Mouse (Mus musculus) right cerebral cortex, postnatal 25 days (tissue): Measurements from ENCODE around the gene Smc1b.

ENCODE experiments used
- DNase-seq: peaks from one replicate; pipeline ENCODE4 v3.0.0; 2022

Smc1b gene

DNA sequence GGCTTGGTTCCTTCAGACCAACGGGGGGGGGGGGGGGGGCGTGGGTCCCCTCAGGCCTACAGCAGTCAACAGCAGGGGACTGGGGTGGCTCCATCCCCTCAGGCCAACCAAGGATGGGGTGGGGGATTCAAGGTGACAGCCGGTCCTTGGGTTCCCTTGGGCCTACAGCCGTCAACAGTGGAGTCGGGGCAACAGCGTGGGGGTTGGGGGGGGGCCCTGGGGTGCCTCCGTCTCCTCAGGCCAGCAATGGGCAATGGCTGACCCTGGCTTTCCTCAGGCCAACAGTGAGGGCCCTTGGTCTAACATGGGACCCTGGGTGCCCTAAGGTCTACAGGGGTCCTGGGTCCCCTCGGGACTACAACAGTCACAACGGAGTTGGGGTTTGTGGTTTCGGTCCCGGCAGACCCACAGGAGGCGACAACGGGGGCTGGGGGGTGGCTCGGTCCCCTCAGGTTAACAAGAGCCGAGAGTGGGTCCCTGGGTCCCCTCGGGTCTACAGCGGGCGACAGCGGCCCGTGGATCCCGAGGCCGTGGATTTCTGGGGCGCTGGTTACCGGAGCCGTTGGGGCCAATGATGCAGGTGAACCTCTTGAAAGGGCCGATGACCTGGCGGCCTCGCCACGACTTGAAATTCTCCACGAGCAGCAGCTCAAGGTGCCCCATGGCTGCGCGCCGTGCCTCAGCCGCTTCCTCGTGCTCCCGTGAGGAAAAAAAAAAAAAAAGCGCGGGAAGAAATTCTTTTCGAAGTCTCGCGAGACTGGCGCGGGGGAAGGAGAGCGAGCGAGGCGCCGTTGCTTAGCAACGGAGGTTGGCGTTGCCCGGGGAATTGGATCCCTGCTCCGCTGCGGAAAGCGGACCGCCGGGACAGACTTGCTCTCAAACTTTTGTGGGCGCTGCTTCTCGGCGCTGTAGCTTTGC is at the start of gene Smc1b, which contains the start of gene Ribc2:
Gene Smc1b (minus strand): TSS at position 690 of the 918 bp plus-strand sequence.
Gene Ribc2 (plus strand): TSS at position 804 of the 918 bp plus-strand sequence.
- peak; percentile 79 for DNase-seq

DNA sequence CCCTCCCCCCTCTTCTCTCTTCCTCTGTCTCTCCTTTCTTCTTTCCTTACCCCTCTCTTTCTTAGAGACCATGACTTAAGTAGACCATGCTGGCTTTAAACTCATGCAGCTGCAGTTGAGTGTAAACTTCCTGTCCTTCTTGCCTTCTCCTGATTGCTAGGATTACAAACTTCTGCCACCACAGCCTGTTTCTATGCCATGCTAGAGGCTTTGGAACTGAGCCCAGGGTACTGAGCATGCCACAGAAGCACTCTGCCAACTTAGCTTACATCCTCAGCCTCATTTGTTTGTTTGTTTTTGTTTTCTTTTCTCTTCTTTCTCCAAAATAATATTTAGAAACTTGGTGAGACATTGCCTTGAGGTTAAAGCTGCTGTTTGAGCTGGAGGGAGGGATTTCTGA is 48.6 kb upstream of the Smc1b start:
- no peak for DNase-seq

DNA sequence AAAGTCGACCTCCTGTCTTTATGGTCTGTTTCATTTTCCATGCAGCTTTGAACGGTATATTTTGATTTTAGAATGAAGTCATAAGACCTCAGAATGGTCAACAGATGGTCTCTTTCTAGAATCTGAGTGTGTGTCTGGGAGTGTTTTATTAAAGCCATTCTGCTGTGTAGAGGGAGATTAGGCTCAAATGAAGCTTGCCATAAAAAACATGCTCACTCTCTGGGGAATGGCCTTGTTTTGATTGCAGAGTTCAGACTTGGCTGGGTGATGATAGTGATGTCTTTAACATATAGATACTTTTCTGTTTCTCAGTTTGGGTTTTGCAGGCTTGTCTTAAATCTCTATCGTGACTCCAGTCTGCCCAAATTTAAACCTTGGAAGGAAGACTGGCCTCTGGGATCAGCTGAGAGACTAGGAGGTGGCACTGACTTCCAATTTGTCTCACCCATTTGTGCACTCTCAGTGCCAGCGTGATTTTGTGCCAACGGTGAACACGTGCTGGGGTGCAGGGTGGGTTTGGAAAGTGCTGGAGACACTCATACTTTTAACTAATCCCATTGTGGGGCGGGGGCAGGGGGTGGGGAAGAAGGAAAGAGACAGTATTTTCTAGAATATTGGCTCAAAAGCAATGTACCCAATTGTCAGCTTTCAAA is 47.9 kb upstream of the Smc1b start:
- DNase-seq = no peak

DNA sequence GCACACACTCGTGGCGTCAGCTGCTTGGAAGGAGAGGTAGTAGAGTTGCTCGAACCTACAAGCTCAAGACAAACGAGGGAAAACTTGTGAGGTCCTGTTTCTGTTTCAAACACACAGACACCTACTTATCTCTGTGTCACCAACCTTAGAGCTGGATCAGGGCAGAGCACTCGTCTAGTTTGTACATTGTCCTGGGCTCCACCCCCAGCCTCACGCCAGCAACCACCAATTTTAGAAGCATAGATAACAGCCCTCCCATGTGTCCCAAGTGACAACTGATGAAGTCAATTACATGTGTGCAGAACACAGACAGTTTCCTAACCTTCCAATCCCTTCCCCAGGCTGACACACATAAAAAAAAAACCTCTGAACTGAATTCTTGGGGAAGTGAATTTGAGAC is 46.4 kb upstream of the Smc1b start:
- DNase-seq = no peak

DNA sequence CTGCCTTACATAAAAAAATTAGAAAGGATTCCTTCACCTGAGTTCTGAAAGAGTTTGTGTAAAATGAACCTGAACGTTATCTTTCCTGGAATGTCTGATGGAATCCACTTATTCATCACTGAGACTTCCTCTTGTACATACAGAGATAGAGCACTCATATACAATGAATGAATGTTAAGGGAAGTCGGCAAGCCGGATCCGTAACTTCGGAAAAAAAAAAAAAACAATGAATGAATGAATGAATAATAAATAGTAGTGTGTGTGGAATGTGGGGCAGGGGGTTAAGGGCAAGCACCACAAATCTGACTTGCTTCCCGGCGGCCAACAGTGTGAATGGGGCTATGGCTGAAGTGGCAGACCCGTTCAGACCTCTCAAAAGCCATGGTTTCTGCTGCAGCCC is 45.8 kb upstream of the Smc1b start:
- no peak for DNase-seq

DNA sequence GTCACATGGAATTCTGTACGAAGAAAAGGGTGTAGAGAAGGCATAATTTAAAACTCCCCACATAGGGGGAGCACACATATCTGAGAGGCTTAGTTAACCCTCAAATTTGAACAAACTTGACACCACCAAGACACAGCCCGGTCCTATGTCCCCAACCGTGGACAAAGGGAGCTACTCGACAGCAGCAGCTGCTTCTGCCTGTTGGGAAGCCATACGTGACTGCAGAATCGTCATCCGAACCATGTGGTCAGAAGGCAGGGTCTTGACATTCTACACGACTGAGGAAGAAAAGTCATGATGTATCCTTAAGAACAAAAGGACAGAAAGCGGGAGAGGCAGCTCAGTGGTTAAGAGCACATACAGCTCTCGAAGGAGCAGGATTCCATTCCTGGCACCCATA is 42.3 kb upstream of the Smc1b start:
- DNase-seq = no peak

DNA sequence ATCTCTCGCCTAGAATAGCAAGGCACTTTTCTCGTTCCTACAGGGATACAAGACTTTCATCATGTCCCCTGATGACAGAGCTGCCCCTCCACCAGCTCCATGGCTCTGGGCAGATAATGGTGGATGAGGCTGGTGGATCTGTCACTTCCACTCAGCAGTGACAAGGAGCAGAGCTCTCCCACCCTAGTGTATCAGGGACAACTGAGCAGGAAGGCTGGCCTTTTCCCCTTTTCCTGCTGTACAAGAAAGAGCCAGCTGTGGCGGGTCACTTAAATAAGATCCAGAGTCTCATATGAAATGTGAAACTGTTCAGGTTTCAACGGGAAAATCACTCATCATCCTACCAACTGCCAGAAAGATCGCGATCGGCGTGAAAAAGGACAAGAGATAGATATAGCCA is 41.7 kb upstream of the Smc1b start:
- no peak for DNase-seq

DNA sequence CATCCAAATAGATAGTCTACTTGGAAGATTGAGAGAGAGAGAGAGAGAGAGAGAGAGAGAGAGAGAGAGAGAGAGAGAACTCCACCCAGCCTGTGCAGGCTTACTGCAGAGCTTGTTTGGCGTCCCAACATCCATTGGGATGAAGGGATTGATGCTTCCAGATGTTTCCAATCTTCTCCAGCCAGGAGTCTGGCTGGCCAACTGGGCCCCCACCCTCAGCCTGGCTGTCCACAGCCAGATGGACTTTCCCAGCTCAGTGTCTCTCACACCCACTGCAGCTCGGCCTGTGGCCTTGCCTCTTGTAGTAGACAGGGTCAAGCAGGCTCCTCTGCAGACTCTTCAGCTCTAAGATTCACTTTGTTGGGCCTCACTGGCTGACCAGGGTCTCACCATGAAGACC is 40.3 kb upstream of the Smc1b start:
- DNase-seq = no peak

DNA sequence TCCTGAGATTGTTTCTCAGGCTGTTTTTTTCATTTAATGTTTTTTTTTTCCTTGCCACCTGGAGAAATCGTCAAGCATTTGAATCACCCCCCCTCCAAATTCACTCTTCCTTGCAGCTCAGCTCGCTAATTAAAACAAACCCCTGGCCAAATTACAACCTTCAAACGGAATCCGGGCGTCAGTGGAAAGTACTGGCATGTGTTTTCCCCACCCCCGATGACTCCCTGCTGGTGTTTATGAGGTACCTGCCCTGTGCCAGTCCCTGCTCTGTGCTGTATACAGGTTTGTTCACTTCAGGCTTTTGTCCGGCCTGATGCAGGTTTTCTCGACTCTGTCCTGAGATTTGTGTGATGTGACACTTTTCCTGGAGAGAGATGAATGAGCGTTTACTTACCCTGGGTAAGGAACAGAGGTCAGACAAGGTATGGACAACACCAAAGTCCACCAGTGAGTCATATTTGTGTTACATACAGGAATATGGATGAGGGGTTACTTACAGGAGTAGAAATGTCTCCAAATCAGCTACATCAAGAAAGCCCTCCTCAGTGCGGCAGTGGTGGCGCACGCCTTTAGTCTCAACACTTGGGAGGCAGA is 35.4 kb upstream of the Smc1b start:
- no peak for DNase-seq

DNA sequence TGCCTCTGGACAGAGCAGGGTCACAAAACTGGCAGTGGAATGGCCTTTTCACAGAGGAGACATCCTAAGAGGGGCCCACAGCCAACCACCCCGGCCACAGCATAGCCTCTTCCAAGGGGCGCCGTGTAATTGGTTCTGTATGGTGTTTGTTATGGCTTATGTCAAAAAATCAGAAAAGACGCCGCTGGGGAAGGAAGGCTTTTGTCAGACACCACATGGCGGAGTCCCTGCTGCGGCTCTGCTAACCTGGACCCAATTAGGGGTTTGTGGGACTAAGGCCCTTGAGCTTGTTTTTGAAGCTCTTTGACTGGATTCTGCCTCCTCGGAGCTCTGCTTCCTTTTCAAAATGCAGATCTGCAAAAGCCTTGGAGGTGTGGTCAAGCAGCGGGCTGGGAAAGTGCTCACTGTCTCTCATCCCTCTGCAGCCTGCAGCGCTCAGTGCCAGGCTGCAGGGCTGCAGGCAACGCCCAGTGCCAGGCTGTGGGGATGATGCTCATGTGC is 34.7 kb upstream of the Smc1b start:
- DNase-seq = peak; percentile 6

DNA sequence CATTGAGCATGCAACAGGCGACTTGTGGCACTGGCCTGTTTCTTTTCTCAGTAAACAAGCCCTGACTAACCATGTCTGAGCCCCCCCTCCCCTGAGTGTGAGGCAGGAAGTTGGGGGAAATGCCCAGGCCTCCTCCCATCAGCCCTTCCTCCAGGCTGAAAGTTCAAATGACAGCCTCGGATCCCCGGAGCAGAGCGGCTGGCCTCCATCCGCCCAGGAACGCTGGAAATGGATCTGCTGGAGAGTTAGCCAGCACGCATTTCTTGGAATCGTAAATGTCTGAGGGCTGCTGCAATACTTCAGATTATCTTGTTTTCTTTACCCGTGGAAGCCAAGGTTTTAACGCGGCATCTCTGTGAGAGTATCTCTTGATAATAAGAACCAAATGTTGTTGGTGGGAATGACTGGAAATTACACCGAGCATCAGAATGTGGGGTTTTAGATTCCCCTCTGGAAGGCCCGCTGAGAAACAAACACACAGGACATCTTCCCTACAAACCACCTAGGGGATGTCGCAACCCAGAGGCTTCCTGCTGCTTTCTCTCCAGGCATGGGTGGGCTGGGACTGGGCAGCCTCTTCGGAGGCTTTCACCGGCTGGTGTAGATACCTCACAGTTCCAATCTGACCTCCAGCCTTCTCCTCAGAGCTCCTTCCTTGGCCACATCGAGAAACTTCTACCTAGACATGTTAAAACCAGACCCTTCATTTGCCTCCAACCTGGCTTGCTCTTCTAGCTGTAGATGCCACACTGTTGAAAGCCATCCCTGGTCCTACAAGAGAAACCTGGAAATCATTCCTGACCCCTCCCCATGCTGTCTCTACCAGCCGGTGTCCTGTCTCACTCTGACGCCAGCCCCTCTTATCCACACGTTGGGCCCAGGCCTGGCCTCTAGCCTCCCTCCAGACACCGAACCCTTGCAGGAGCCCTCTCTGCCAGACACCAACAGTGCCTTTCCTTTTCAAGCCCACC is 31.2 kb upstream of the Smc1b start:
- no peak for DNase-seq

DNA sequence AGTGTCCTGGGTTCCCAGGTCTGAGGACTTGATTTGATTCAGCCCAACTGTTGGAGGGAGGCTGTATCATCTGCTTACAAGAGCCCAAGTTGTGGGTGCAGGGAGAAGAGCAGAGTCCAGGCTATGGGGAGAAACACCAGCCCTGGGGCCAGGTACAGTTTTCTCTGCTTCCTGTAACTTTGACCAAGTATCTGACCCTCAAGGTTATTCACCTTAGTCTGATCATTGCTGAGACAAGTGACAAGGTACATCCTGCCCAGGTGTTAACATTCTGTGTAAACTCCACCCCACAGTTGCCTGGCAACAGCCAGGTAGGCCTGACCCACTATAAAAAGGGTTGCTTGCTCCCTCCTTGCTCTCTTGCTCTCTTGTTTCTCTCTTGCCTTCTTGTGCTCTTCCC is 29.7 kb upstream of the Smc1b start:
- no peak for DNase-seq

DNA sequence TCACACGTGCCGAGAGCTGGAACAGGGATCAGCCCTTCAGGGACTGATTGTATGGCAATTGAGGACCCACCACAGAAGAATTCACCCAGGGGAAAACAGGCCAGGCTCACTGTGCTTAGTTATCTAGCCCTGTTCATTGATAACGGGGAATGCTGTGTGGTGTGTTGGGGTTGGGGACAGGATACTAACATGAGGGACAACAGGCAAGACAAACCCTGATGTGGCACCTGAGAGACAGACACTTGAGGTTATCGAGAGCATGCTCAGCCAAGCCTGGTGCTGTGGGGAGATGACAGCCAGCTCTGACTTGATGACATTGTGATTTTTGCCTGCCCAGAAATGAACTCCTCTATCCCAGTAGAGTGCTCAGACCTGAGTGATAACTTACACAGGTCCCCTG is 24.4 kb upstream of the Smc1b start:
- no peak for DNase-seq

DNA sequence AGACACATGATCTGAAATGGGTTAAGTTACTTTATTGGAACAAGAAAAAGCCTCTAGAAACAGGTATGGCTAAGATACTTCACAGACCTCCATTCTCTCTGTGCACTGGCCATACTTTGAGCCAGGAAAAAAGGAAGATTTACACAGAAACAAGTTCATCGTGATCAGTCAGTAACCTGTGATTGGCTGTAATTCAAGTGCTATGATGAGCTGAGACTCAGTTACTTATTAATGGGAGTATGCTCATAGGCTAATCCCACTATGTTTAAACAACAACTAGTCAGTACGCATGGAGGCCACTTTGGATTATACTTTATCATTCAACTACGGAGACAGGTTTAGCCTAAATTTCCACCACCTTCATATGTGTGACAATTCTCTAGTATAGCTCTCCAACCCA is 22.3 kb upstream of the Smc1b start:
- no peak for DNase-seq

DNA sequence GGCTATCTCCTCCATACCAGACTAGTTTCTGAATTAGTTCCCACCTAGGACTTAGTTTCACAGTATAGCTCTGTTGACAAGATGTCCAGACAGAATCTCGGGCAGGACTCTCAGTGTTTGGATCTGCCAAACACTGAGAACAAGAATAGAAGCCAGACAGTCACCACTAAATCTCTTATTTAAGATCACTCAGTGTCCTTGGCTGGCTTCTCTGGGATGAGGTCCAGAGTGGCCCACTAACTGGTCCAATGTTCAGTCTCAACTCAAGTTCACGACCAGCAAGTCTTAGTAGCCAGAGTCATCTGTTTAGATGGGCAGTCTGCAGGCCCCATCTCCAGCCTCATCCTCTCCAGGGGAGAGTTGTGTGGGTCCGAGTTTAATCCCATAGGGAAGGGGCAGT is 20.8 kb upstream of the Smc1b start:
- DNase-seq = no peak

DNA sequence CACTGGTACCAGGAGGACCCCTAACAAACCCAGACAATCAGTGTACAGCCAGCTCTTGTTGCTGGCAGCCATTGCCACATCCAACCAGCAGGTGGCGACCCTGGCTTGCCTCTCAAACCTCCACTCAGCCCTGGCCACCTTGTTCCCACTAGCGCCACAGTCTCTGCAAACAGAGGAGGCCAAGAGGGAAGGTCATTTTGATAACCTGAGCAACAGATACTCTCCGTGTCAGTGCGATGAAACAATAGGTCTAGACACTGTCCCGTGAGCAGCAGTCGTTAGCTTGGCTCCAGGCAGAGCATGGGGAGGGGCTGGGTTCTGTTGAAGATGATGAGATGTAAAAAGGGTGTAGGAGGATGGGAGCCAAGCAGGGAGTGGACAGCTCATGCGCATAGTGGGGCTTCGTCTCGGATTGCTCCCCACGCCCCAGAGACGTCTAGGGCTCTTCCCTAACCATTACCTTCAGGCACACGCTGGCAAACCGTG is 19.7 kb upstream of the Smc1b start:
- peak; percentile 68 for DNase-seq

DNA sequence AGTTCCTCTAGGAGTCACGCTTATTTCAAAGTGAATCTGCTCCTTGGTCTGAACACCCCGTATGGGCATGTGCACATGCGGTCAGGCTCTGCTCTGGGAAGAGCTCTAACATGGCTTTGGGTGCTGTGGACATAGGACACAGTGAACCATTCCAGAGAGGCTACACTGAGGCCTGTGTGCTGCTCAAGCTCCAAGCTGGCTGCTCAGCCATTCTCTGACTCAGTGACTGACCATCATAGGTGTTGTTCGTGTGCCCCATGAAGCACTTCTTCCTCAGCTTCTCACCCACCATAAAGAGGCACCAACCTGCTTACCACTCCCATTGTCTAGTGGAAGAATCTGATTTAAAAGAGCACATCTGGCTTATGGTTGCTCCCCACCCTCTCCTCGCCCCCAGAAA is 12.5 kb upstream of the Smc1b start:
- DNase-seq = no peak

DNA sequence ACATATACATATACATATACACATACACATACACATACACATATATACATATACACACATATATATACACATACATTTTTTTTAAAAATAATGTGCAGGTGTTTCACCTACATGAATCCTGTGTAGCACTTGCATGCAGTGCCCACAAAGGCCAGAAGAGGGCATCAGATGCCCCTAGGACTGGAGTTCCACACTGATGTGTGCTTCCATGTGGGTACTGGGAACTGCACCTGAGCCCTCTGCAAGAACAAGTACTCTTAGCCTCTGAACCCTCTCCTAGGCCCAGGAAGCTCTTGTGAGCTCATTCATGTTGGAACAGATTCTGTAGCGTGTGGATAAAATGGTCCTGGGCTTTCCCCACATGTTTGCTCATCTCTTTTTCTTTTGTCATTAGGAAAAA is 12.0 kb upstream of the Smc1b start:
- no peak for DNase-seq

DNA sequence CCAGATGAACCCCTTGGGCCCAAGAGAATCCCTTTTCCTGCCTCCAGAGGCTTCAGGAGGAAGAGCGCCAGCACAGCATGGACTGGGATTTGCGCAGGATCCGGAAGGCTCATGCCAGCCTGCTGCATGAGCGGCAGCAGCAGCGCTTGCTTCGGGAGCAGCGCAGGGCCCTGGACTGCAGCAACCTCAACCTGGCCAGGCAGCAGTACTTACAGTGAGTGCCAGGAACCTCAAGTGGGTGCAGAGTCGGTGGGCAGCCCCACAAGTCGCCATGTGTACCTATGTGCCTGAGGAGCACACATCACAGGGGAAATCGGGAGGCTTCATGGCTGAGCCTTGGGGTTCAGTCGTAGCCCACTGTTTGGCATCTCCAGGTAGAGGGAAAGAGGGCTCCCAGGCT is 11.4 kb upstream of the Smc1b start:
- DNase-seq = no peak

DNA sequence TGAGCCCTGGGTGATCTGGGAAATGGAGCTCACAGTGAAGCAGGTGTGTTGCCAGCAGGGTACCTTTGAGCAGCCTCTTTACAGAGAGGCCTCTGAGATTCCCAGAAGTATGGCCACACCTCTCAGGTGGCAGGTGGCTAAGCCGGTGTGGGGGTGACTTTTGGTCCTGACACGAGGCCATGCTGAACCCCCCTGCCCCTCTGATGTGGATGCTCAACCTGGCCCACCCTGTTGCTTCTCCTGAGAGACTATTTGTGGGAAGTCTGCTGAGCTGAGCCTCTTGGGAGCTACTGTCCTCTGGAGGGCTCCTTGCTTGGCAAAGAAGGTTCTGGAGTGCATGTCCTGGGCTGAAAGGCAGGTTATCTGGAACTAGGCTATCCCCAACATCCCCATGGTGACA is 10.7 kb upstream of the Smc1b start:
- no peak for DNase-seq

DNA sequence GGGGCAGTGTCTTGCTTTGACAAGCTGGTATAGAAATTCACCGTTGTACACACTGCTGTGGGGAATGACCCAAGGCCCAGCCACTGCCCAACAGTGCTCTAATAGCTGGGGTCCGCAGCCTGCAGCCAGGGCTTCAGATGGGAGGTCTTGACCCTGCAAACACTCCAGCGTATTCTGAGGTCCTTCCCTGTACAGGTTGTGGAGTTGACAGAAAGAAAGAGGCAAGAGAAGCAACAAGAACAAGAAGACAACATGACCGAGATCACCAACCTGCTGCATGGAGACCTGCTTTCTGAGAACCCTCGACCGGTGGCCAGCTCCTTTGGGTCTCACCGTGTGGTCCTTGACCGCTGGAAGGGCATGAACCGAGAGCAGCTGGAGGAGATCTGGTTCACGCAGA is 9.5 kb upstream of the Smc1b start:
- DNase-seq = no peak

DNA sequence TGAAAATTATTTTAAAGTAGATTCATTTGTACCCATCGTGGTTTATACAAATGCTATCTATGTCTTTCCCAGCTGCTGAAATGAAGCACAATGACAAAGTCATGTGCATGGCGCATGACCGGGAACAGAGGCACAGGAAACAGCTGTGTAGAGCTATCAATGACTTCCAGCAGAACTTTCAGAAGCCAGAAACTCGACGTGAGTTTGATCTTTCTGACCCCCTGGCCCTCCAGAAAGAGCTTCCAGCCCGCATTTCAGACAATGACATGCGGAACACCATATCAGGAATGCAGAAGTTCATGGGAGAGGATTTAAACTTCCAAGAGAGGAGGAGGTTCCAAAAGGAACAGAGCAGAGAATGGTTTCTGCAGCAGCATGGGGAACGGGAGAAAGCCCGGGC is 3.4 kb upstream of the Smc1b start:
- DNase-seq = no peak

DNA sequence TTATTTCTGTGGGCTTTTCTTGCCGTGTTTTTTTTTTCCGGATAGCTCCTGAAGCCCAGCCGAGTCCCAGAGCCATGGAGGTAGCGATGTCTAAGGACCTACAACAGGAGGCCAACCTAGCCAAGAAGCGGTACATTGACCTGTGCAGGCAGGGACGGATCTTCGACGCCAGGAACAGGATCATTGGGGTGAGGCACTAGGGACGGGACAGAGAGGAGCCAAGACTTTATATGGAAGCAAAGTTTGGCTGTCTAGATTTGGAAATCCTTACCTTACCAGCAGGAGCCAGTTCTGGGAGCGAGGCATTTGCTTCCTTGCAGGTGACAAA is 393 bp upstream of the Smc1b start:
- no peak for DNase-seq
